Mouse (Mus musculus): Measurements from ENCODE around the gene Tmem25.

The Tmem25 gene

GRCm38 (mm10) chr9:44799102-44799957, at the start of gene Tmem25:
Gene Tmem25 (minus strand): TSS chr9:44799307.
- peak; percentile 59 for DNase-seq (ENCODE audit: low read depth, low spot score)

- DNase-seq (ENCODE audit: low read depth, low spot score) = no peak
These were observed 48.3 kb upstream of the Tmem25 start for GRCm38 (mm10) chr9:44847446-44847845.

GRCm38 (mm10) chr9:44841241-44841640, 42.1 kb upstream of the Tmem25 start:
- no peak for DNase-seq (ENCODE audit: low read depth, low spot score)

- peak; percentile 51 for DNase-seq (ENCODE audit: low read depth, low spot score)
These were observed 37.3 kb upstream of the Tmem25 start for GRCm38 (mm10) chr9:44836439-44836838.

- no peak for DNase-seq (ENCODE audit: low read depth, low spot score)
These were observed 33.2 kb upstream of the Tmem25 start for GRCm38 (mm10) chr9:44832356-44832755.

- no peak for DNase-seq (ENCODE audit: low read depth, low spot score)
These were observed 31.4 kb upstream of the Tmem25 start for GRCm38 (mm10) chr9:44830506-44830905.

- no peak for DNase-seq (ENCODE audit: low read depth, low spot score)
These were observed 29.8 kb upstream of the Tmem25 start for GRCm38 (mm10) chr9:44828944-44829343.

GRCm38 (mm10) chr9:44826660-44827059, 27.6 kb upstream of the Tmem25 start:
- DNase-seq (ENCODE audit: low read depth, low spot score) = no peak

GRCm38 (mm10) chr9:44819920-44820827, 21.1 kb upstream of the Tmem25 start:
- DNase-seq (ENCODE audit: low read depth, low spot score) = no peak

GRCm38 (mm10) chr9:44817522-44817921, 18.4 kb upstream of the Tmem25 start:
- no peak for DNase-seq (ENCODE audit: low read depth, low spot score)

- no peak for DNase-seq (ENCODE audit: low read depth, low spot score)
These were observed 15.1 kb upstream of the Tmem25 start for GRCm38 (mm10) chr9:44814179-44814578.

- no peak for DNase-seq (ENCODE audit: low read depth, low spot score)
These were observed 11.2 kb upstream of the Tmem25 start for GRCm38 (mm10) chr9:44810316-44810715.

GRCm38 (mm10) chr9:44807778-44808177, 8.7 kb upstream of the Tmem25 start:
- DNase-seq (ENCODE audit: low read depth, low spot score) = no peak

GRCm38 (mm10) chr9:44807141-44807540, 8.0 kb upstream of the Tmem25 start:
- no peak for DNase-seq (ENCODE audit: low read depth, low spot score)

- no peak for DNase-seq (ENCODE audit: low read depth, low spot score)
These were observed 6.4 kb upstream of the Tmem25 start for GRCm38 (mm10) chr9:44805536-44805935.

GRCm38 (mm10) chr9:44804678-44805077, 5.6 kb upstream of the Tmem25 start:
- no peak for DNase-seq (ENCODE audit: low read depth, low spot score)

GRCm38 (mm10) chr9:44802808-44803450, 3.8 kb upstream of the Tmem25 start, which contains the start of gene Ttc36:
Gene Ttc36 (minus strand): TSS chr9:44803072.
- no peak for DNase-seq (ENCODE audit: low read depth, low spot score)

- DNase-seq (ENCODE audit: low read depth, low spot score) = no peak
These were observed 2.6 kb upstream of the Tmem25 start for GRCm38 (mm10) chr9:44801669-44802068.

- no peak for DNase-seq (ENCODE audit: low read depth, low spot score)
These were observed 834 bp upstream of the Tmem25 start for GRCm38 (mm10) chr9:44799958-44800324.

- DNase-seq (ENCODE audit: low read depth, low spot score) = no peak
These were observed 809 bp downstream of the Tmem25 start for GRCm38 (mm10) chr9:44798298-44798697.

- no peak for DNase-seq (ENCODE audit: low read depth, low spot score)
These were observed 6.3 kb downstream of the Tmem25 start for GRCm38 (mm10) chr9:44792842-44793241.

All from embryo, embryonic 11.5 days (tissue).